Mouse (Mus musculus): ENCODE measurements at regions not wholly inside any gene's neighbourhood (a gene's known extent, or its start where the extent isn't known, plus 50 kb on each side); places are given as distances from the start of the nearest gene placed in this dataset.

- TF ChIP-seq CTCF (IDR thresholded peaks at IDR 0.05; ENCODE audit: low read depth) (no peak), EP300 (IDR thresholded peaks at IDR 0.05; ENCODE audit: low read depth) (no peak)
These were observed 215.5 kb upstream of the Foxq1 start for GRCm38 (mm10) chr13:31340363-31340948.
